Mouse (Mus musculus) olfactory bulb, adult 2 months (tissue): ENCODE results near the gene Pdlim5.

ENCODE experiments used
- CTCF ChIP-seq: fragments of 200-500 bp; IDR thresholded peaks from 2 replicates; pipeline ENCODE4 v1.5.1; 2012; ENCODE audit warnings: low read depth, mild to moderate bottlenecking, low read length, moderate library complexity; ENCODE audit not compliant: insufficient read depth
- POLR2A ChIP-seq: fragments of 200-500 bp; IDR thresholded peaks from 2 replicates; pipeline ENCODE4 v1.6.1; 2012; ENCODE audit warnings: mild to moderate bottlenecking, low read depth, low read length, moderate library complexity; ENCODE audit not compliant: insufficient read depth

GRCm38 (mm10) chr3:142390288-142390687 lies 5.2 kb downstream of the Pdlim5 start:
- TF ChIP-seq CTCF: no peak
- no peak for TF ChIP-seq POLR2A
